Mouse (Mus musculus): ENCODE results near the gene Pamr1.
A peak's percentile ranks its signal among the peaks of the same experiment; 100 is the strongest.

Pamr1 gene

DNA sequence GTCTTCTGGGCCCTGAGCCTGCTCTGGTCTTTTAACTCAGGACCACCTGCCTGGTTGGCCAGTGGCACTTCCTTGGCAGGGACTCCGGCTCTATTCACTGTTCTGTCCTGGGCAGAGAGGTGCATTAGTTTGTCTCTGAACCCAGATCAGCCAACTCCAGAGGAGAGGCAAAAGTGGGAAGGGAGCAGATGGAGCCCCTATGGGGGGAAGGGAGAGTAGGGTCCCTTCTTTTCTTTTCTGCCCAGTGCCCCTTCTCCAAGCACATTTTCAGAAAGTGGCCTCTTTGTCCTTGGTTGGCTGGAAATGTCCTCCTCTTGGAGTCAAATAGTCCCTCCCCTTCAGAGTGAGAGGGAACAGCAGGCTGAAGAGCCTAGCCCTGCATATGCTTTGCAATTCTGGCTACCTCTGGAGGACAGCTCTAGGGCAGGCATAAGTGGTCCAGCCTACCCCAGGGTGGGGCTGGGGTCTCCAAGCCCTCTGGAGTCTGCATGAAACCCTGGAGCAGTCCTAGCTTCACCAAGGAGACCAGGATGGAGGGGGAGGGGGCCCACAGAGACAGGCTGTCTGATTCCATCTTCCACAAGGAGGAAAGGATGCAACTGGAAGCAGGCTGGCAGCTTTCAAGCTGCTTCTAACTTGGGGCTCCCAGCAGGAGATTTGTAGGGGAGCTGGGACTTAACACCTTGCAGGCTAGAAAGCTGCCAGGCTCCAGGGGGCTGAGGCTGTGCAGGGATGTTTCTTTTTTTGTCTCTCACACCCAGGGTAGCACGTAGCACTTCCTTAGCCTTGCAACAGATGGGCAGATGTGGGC, 49.3 kb downstream of the Pamr1 start:
- DNase-seq (ENCODE audit: low spot score): no peak

- no peak for DNase-seq (ENCODE audit: low spot score)
Observed at GRCm38 (mm10) chr2:102600516-102600915, 50.7 kb downstream of the Pamr1 start.

DNA sequence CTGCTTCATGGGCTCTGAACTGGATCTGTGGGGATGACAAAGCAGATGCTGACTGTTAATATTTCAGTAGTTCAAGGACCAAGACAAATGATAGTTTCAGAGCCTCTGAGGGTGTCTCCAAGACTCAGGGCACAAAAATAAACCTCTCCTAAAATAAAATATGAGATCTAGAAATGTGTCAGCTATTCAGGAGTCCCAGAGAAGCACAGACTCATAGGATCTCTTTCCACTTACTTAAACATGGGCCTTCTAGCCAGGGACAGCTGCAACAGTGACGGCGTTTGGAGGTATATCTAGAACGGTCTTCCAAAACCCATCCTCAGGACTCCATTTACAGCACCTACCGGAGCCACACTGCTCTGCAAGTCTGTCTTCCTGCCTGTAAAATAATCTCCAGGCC, 60.7 kb downstream of the Pamr1 start:
- no peak for DNase-seq (ENCODE audit: low spot score)

DNA sequence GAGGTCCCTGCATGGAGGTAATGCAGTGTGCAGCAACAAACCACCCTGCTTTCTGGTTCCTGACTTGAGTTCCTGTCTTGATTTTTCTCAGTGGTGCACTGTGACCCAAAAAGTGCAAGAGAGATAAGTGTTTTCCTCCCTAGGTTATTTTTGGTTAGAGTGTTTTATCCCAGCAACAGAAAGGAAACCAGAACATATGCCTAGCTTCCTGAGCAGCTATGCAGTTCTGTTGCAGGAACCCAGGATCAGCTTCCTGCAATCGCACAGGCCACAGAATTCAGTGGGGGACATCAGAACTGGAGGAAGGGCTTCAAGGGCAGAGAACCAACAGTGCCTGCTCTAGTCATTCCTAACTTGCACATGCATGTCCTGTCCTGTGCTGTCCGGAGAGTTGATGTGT, 66.8 kb downstream of the Pamr1 start:
- no peak for DNase-seq (ENCODE audit: low spot score)

DNA sequence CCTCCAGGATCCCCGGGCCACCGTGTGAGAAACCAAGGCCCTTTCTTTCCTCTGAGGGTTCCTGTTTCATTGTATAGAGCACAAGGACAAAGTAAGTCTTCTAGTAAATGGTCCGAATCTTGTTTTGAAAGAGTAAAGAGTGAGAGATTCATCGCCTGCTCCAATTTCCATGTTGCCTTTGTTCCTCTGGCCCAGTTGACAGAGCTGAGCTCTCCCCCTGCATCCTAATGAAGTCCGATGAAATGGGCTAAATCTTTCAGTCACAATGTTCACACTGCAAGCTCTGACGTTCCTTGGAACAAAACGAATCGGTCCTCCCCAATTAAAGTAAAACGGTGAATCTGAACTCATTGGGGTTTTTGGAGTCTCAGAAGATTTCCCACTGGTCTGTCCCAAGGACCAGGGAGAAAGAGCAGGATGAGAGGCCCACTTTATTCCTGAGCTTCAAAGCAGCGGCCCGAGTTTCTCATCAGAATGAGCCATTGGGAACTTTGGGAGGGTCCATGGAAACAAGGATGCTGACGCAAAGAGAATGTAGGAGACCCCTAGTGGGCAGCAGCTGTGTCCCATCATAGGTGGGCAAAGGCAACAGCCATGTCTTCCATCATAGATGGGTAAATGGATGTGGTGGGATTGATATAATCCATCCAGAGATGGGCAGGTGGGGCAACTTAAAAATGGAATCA, 71.1 kb downstream of the Pamr1 start:
- no peak for DNase-seq (ENCODE audit: low spot score)

- no peak for DNase-seq (ENCODE audit: low spot score)
Observed at GRCm38 (mm10) chr2:102622176-102622575, 72.4 kb downstream of the Pamr1 start.

- DNase-seq (ENCODE audit: low spot score): no peak
Observed at GRCm38 (mm10) chr2:102622943-102623342, 73.1 kb downstream of the Pamr1 start.

GRCm38 (mm10) chr2:102624538-102624937, 74.7 kb downstream of the Pamr1 start:
- no peak for DNase-seq (ENCODE audit: low spot score)

- DNase-seq (ENCODE audit: low spot score): no peak
Observed at GRCm38 (mm10) chr2:102632361-102632760, 82.5 kb downstream of the Pamr1 start.

DNA sequence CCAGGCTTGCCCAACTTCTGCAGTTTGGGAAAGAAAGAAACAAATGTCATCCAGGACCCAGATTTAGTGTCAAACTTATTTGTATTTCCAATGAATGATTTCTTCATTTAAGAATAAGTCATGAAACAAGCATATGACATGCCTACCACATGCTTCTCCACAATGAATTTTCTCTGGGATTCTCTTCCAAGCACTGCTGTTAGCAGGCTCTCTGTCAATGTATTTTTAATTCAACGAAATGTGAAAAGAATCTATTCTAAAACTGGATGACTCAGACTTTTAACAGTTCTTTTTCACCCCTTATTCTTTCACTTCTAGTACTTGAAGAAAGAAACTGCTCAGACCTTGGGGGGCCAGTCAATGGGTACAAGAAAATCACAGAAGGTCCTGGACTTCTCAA, 84.2 kb downstream of the Pamr1 start:
- no peak for DNase-seq (ENCODE audit: low spot score)

- no peak for DNase-seq (ENCODE audit: low spot score)
Observed at GRCm38 (mm10) chr2:102635523-102636060, 85.8 kb downstream of the Pamr1 start.

DNA sequence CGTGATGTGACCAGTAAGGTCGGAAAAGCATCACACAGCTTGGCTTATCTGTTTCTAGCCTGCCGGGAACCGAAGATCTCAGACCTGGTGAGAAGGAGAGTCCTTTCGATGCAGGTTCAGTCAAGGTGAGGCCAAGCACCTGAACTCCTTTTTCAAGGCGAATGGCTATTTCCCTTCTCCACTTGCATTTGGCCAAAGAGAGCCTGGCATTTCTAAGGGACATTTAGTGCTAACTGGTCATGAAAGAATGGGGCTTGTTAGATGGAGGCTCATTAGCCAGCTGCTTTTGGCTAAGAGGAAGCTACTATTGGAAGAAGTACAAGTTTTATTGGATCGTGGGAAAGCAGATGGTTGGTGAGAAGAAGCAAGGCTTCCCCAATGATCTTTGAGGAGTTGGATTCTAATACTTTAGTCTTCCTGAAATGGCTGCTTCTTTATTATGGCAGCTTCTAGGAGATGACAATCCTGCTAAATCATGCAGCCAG, 86.3 kb downstream of the Pamr1 start:
- DNase-seq (ENCODE audit: low spot score): no peak

- DNase-seq (ENCODE audit: low spot score): no peak
Observed at GRCm38 (mm10) chr2:102638140-102638539, 88.3 kb downstream of the Pamr1 start.

- DNase-seq (ENCODE audit: low spot score): no peak
Observed at GRCm38 (mm10) chr2:102638690-102639089, 88.9 kb downstream of the Pamr1 start.

GRCm38 (mm10) chr2:102648845-102649500, 99.2 kb downstream of the Pamr1 start:
- DNase-seq (ENCODE audit: low spot score): no peak

DNA sequence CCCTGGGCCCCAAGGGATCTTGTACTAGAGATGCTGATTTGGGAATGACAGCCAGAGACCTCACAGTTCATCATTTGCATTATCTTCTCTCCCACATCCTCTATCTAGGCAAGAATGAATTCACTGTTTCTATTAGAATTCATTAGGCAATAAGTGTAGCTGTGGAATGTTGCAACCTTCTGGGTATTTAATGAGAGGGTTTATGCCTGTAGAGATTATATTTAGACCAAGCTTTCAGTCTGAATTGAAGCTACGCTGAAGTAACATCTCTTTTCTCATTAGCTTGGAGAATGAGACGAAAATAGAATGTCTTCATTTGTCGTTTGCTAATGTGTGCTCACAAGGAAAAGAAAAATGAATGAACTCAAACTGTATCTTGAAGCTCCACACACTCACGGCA, 100.5 kb downstream of the Pamr1 start:
- DNase-seq (ENCODE audit: low spot score): no peak

DNA sequence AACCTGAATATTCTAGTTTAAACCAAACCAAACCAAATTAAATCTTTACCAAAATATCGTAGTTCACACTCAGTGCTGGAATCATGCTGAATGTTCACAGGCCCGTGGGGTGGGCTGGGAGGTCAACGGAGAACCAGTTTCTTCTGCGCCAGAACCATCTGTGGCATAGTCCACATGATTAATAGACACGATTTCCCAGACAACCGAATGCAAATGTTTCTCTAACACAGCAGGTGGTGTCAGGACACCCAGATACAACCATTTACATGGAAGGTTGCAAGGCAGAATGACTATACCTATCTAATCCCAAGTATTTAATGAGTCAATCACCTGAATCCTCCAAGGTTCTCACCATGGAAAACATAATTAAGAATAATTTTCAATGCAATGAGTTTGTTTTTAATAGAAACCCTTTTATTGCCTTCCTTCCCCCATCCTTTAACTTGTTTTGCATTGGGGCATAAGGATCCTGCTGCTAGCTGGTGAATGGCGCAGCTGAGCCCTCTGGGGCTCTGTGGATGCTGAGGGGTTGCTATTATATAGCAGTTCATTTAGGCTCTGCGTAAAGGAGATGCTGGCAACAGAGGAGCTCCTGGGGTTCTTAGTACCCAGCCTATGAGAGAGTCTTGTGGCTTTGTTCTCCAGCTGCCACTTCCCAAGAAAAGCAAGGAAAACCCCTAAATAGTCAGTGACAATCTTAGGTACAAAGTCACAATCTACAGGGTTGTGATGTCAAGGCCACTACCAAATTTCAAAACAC, 106.3 kb downstream of the Pamr1 start:
- no peak for DNase-seq (ENCODE audit: low spot score)

GRCm38 (mm10) chr2:102657726-102658125, 107.9 kb downstream of the Pamr1 start:
- DNase-seq (ENCODE audit: low spot score): no peak

- no peak for DNase-seq (ENCODE audit: low spot score)
Observed at GRCm38 (mm10) chr2:102658163-102658660, 108.4 kb downstream of the Pamr1 start, which contains the start of gene Slc1a2. Gene Slc1a2 (plus strand): TSS chr2:102658659.

GRCm38 (mm10) chr2:102658661-102659520, 109.1 kb downstream of the Pamr1 start:
- peak; percentile 7 for DNase-seq (ENCODE audit: low spot score)

GRCm38 (mm10) chr2:102659521-102659830, 109.7 kb downstream of the Pamr1 start:
- no peak for DNase-seq (ENCODE audit: low spot score)

Data from urinary bladder, postnatal 14 days (tissue).